Mouse (Mus musculus) left cerebral cortex, postnatal 25 days (tissue): ENCODE results near the gene Vrk3. TPM values are rescaled to one million over a fixed set of nuclear protein-coding genes. Genes with fewer than 3 reads are reported as not detected.

Source experiments
- DNase-seq, 2 experiments: peaks; one replicate each; pipeline ENCODE4 v3.0.0; 2022; ENCODE audit warnings: low spot score in 2 of 2, mixed read lengths in 1 of 2
- intact Hi-C: fragments of 180-260 bp; cut with DNase I; formaldehyde crosslinking; loops from one replicate; pipeline ENCODE4 v1.15.1; 2025
- total RNA-seq, 2 experiments: library from RNA; stranded (reverse); gene quantifications; 2 replicates each; pipeline ENCODE4 v1.2.3; 2021

Gene Vrk3
- total RNA-seq, 2 experiments from 2014 or later = 26.0 to 29.4 TPM

GRCm38 (mm10) chr7:44815721-44816469, 67.7 kb downstream of the Vrk3 start, which contains the start of the genes Nup62 and Il4i1:
TSS of gene Nup62 (plus strand) at chr7:44816088.
TSS of gene Il4i1 (plus strand) at chr7:44816387.
- DNase-seq = peak; percentile 98 to 99
- intact Hi-C loops = loop anchor here (2.0 kb wide), 1 partner anchor 67 kb away; the partner anchor contains the start of gene Vrk3

GRCm38 (mm10) chr7:44816470-44817021, 68.3 kb downstream of the Vrk3 start, which contains the start of gene Atf5:
TSS of gene Atf5 (minus strand) at chr7:44816658.
- DNase-seq = peak; percentile 47 to 49
- intact Hi-C loops = no loop called here

GRCm38 (mm10) chr7:44817441-44817840, 69.2 kb downstream of the Vrk3 start:
- no peak for DNase-seq
- intact Hi-C loops = no loop called here

- DNase-seq = peak in 1 of 2 experiments; percentile 51
- intact Hi-C loops = no loop called here
These were observed 70.0 kb downstream of the Vrk3 start for GRCm38 (mm10) chr7:44818164-44818563.

- DNase-seq = peak in 1 of 2 experiments; percentile 30
- intact Hi-C loops = no loop called here
These were observed 70.6 kb downstream of the Vrk3 start for GRCm38 (mm10) chr7:44818751-44819235.

GRCm38 (mm10) chr7:44819391-44819790, 71.2 kb downstream of the Vrk3 start:
- intact Hi-C loops = no loop called here
- peak in 1 of 2 experiments; percentile 2 for DNase-seq

GRCm38 (mm10) chr7:44819863-44820262, 71.7 kb downstream of the Vrk3 start:
- intact Hi-C loops = no loop called here
- DNase-seq = no peak

GRCm38 (mm10) chr7:44820525-44820924, 72.3 kb downstream of the Vrk3 start:
- no peak for DNase-seq
- intact Hi-C loops = no loop called here

- intact Hi-C loops = no loop called here
- DNase-seq = no peak
These were observed 73.6 kb downstream of the Vrk3 start for GRCm38 (mm10) chr7:44821666-44822448.

- DNase-seq = no peak
- intact Hi-C loops = no loop called here
These were observed 75.2 kb downstream of the Vrk3 start for GRCm38 (mm10) chr7:44823409-44823808.

- intact Hi-C loops = loop anchor here (1.0 kb wide), 1 partner anchor 101 kb away; no protein-coding TSS in a partner anchor
- peak; percentile 78 to 87 for DNase-seq
These were observed 76.7 kb downstream of the Vrk3 start for GRCm38 (mm10) chr7:44824872-44825271.

- no peak for DNase-seq
- intact Hi-C loops = no loop called here
These were observed 78.6 kb downstream of the Vrk3 start for GRCm38 (mm10) chr7:44826771-44827170.

Other genes with a start within 250 kb of the Vrk3 start
- not detected for gene Mybpc2, start 223.8 kb upstream of the Vrk3 start, total RNA-seq
- gene Spib, start 216.3 kb upstream of the Vrk3 start, total RNA-seq = under 1 TPM in 1 of 2 experiments, not detected in 1; 0.11 TPM
- gene Pold1, start 199.6 kb upstream of the Vrk3 start, total RNA-seq = 1 to 10 TPM; 5.7 to 6.0 TPM
- gene Nr1h2, start 194.5 kb upstream of the Vrk3 start, total RNA-seq = 10 to 100 TPM; 64.6 to 68.6 TPM
- gene Napsa, start 176.0 kb upstream of the Vrk3 start, total RNA-seq = under 1 TPM in 1 of 2 experiments, not detected in 1; 0.21 TPM
- gene Kcnc3, start 157.7 kb upstream of the Vrk3 start, total RNA-seq = 10 to 100 TPM; 85.1 to 94.3 TPM
- gene Myh14, start 77.6 kb upstream of the Vrk3 start, total RNA-seq = 10 to 100 TPM; 15.4 to 20.6 TPM
- gene Izumo2, start 39.7 kb upstream of the Vrk3 start, total RNA-seq = not detected
- under 1 TPM; 0.41 to 0.78 TPM for gene Zfp473, start 2.6 kb downstream of the Vrk3 start, total RNA-seq
- 10 to 100 TPM; 27.3 to 30.4 TPM for gene Nup62, start 67.7 kb downstream of the Vrk3 start, total RNA-seq
- 1 to 10 TPM; 1.9 to 2.4 TPM for gene Il4i1, start 68.0 kb downstream of the Vrk3 start, total RNA-seq
- 10 to 100 TPM; 23.3 to 25.5 TPM for gene Atf5, start 68.2 kb downstream of the Vrk3 start, total RNA-seq
- gene Akt1s1, start 100.6 kb downstream of the Vrk3 start, total RNA-seq = 10 to 100 TPM; 78.5 to 79.1 TPM
- 10 to 100 TPM; 61.6 to 72.9 TPM for gene Tbc1d17, start 100.7 kb downstream of the Vrk3 start, total RNA-seq
- 10 to 100 TPM; 26.4 to 27.3 TPM for gene Pnkp, start 108.7 kb downstream of the Vrk3 start, total RNA-seq
- 100 to 1,000 TPM; 286 to 287 TPM for gene Ptov1, start 121.4 kb downstream of the Vrk3 start, total RNA-seq
- 10 to 100 TPM; 88.8 to 89.5 TPM for gene Med25, start 144.3 kb downstream of the Vrk3 start, total RNA-seq
- gene Fuz, start 147.7 kb downstream of the Vrk3 start, total RNA-seq = 10 to 100 TPM; 20.7 to 25.5 TPM
- 100 to 1,000 TPM; 325 to 334 TPM for gene Ap2a1, start 181.1 kb downstream of the Vrk3 start, total RNA-seq
- gene Tsks, start 194.8 kb downstream of the Vrk3 start, total RNA-seq = 1 to 10 TPM; 1.6 to 3.6 TPM
- gene Cpt1c, start 226.4 kb downstream of the Vrk3 start, total RNA-seq = 10 to 100 TPM; 89.3 to 95.9 TPM
- 100 to 1,000 TPM; 140 to 163 TPM for gene Prmt1, start 238.2 kb downstream of the Vrk3 start, total RNA-seq
- gene Irf3, start 249.2 kb downstream of the Vrk3 start, total RNA-seq = 10 to 100 TPM; 31.4 to 42.7 TPM